Mouse (Mus musculus): Measurements from ENCODE around the gene Tecta.

The Tecta gene

GRCm38 (mm10) chr9:42399829-42400228 is at the start of gene Tecta:
TSS of gene Tecta (minus strand) at chr9:42399929.
- DNase-seq (ENCODE audit: low spot score in 2 of 2), result no peak

- DNase-seq (ENCODE audit: low spot score in 2 of 2), result no peak
Measured at GRCm38 (mm10) chr9:42449043-42449442, 49.3 kb upstream of the Tecta start.

GRCm38 (mm10) chr9:42442100-42442499 is 42.4 kb upstream of the Tecta start:
- DNase-seq (ENCODE audit: low spot score in 2 of 2), result no peak

- DNase-seq (ENCODE audit: low spot score in 2 of 2), result no peak
Measured at GRCm38 (mm10) chr9:42441234-42441633, 41.5 kb upstream of the Tecta start.

- no peak for DNase-seq (ENCODE audit: low spot score in 2 of 2)
Measured at GRCm38 (mm10) chr9:42439446-42439845, 39.7 kb upstream of the Tecta start.

GRCm38 (mm10) chr9:42432155-42432554 is 32.4 kb upstream of the Tecta start:
- DNase-seq (ENCODE audit: low spot score in 2 of 2), result peak in 1 of 2 experiments; percentile 18

- DNase-seq (ENCODE audit: low spot score in 2 of 2), result no peak
Measured at GRCm38 (mm10) chr9:42431606-42432005, 31.9 kb upstream of the Tecta start.

- peak; percentile 57 to 59 for DNase-seq (ENCODE audit: low spot score in 2 of 2)
Measured at GRCm38 (mm10) chr9:42428060-42428924, 28.6 kb upstream of the Tecta start.

- no peak for DNase-seq (ENCODE audit: low spot score in 2 of 2)
Measured at GRCm38 (mm10) chr9:42426661-42427358, 27.1 kb upstream of the Tecta start.

- DNase-seq (ENCODE audit: low spot score in 2 of 2), result no peak
Measured at GRCm38 (mm10) chr9:42423649-42424048, 23.9 kb upstream of the Tecta start.

- DNase-seq (ENCODE audit: low spot score in 2 of 2), result no peak
Measured at GRCm38 (mm10) chr9:42419687-42420086, 20.0 kb upstream of the Tecta start.

- DNase-seq (ENCODE audit: low spot score in 2 of 2), result no peak
Measured at GRCm38 (mm10) chr9:42418786-42419185, 19.1 kb upstream of the Tecta start.

- DNase-seq (ENCODE audit: low spot score in 2 of 2), result no peak
Measured at GRCm38 (mm10) chr9:42417352-42417952, 17.7 kb upstream of the Tecta start.

GRCm38 (mm10) chr9:42415184-42415583 is 15.5 kb upstream of the Tecta start:
- no peak for DNase-seq (ENCODE audit: low spot score in 2 of 2)

- no peak for DNase-seq (ENCODE audit: low spot score in 2 of 2)
Measured at GRCm38 (mm10) chr9:42413345-42413744, 13.6 kb upstream of the Tecta start.

- no peak for DNase-seq (ENCODE audit: low spot score in 2 of 2)
Measured at GRCm38 (mm10) chr9:42411296-42411695, 11.6 kb upstream of the Tecta start.

- DNase-seq (ENCODE audit: low spot score in 2 of 2), result no peak
Measured at GRCm38 (mm10) chr9:42405736-42406135, 6.0 kb upstream of the Tecta start.

- DNase-seq (ENCODE audit: low spot score in 2 of 2), result no peak
Measured at GRCm38 (mm10) chr9:42401486-42401885, 1.8 kb upstream of the Tecta start.

- no peak for DNase-seq (ENCODE audit: low spot score in 2 of 2)
Measured at GRCm38 (mm10) chr9:42396141-42396540, 3.6 kb downstream of the Tecta start.

GRCm38 (mm10) chr9:42394903-42395302 is 4.8 kb downstream of the Tecta start:
- DNase-seq (ENCODE audit: low spot score in 2 of 2), result no peak

GRCm38 (mm10) chr9:42394321-42394720 is 5.4 kb downstream of the Tecta start:
- DNase-seq (ENCODE audit: low spot score in 2 of 2), result no peak

GRCm38 (mm10) chr9:42392927-42393326 is 6.8 kb downstream of the Tecta start:
- no peak for DNase-seq (ENCODE audit: low spot score in 2 of 2)

GRCm38 (mm10) chr9:42388490-42388889 is 11.2 kb downstream of the Tecta start:
- peak in 1 of 2 experiments; percentile 11 for DNase-seq (ENCODE audit: low spot score in 2 of 2)

All from thymus, postnatal 10 days (tissue).